Mouse (Mus musculus): ENCODE data around the gene Gm26661.

Gm26661 gene

DNA sequence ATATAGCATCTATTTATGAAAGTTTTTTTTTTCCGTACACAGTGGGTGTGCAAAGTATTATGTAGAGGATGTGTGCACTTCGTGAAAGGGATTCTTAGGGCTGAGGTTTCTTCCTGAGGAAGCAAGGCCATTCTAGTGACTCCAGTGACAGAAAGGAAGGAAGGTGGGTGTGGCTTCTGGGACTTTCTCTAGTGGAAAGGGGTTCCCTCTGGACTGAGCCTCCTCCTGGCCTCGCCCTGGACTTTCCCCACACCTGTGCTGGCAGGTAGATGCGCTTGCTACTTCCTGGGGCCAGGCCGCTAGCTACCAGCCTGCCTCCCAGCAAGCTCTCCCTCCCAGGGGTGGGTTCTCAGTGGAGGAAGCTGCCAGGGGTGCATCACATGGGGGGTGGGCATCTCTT lies 28.1 kb downstream of the Gm26661 start:
- DNase-seq (ENCODE audit: low read depth, low spot score), result no peak

DNA sequence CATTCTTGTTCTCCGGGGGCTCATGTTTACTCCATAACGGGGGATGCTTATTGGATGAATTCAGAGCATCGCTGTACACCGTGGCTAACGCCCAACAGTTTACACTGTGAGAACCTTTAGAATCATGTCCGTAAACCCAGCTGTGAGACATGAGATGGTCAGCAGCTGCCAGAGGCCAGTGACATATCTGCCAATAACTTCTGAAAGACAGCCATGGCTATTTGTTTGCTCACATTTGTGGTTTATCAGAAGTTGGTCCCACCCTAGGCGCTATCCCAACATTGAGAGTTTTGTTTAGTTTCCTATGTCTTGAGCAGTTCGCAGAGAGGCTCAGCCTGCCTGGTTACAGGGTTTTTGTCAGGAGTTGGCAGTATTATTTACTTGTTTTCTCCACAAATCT lies 30.0 kb downstream of the Gm26661 start:
- DNase-seq (ENCODE audit: low read depth, low spot score), result no peak

DNA sequence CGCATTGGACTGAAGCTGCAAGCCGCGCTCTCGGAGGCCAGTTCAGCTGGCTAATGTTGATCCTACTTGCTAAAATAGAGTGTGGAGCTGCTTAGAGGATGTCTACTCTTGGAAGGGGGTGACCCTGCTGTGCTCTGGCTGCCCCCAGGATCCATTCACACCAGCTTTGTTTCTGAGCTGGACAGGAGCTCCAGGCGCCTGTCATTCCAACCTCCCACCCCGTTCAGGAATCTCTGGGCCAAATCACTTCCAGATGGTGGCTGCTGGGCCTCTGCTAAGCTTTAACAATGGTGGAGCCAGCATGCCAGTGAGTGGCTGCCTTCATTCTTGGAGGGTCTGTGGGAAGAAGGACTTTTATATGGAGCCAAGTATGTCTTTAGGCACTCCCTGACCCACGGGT lies 31.3 kb downstream of the Gm26661 start:
- DNase-seq (ENCODE audit: low read depth, low spot score), result no peak

DNA sequence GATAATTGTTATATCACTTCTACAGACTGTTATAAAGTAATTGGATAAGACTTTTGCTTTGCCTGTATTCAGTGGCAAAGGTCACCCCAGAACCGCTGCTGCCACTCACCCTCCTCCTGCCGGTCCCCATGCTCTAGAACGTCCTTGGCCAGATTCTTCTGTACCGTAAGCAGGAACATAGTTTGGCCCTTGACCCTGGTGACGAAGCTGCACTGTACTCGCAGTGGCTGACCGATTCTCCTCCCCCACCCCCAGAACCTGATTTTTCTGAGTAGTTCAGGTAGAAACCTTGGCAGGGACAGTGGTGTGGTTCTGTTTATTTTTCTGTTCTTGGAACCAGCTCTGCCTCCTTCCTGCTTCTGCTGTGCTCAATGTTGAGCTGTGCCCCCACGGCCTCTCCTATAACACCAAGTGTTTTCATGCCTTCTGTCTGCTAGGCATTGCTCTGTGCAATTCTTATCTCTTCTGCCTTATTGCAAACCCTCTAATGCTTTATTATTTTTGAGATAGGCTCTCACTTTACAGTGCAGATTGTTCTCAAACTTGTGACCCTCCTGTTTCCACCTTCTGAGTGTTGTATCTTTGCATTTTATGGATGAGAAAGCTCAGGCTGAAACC lies 33.4 kb downstream of the Gm26661 start:
- DNase-seq (ENCODE audit: low read depth, low spot score), result no peak

DNA sequence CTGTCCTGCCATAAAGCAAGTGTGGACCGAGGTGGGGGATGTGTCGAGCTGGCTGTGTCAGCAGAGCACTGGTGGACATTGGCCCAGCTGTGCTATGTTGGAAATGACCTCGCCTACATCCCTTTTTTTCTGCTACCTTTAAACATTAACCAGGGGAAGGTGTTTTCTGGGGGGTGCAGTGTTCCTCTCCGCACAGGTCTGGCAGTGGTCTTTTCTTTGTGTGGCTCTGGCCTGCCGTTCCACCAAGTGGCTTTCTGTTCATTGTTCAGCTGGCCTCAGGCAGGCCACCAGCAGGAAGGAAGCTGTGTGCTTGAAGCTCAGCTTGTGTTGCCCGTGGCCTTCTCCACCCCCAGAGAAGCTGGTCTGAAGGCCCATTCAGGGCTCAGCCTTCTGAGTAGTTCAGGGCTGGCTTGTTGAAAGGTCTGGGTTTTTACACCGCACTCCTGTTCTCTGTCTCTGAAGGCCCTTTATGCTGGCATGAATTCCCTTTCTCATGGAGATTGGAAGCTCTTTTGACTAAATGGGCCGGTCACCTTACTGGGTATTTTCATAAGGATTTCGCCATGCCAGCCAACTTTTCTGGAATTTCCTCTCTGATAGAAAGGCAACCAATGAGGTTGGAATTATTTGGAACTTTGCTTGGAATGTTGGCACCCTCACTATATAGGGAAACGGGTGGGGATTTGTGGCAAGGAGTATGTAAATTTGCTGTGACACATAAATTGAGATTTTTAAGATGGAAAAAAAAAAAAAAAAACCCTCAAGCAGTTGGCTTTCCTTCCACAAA lies 35.0 kb downstream of the Gm26661 start:
- no peak for DNase-seq (ENCODE audit: low read depth, low spot score)

DNA sequence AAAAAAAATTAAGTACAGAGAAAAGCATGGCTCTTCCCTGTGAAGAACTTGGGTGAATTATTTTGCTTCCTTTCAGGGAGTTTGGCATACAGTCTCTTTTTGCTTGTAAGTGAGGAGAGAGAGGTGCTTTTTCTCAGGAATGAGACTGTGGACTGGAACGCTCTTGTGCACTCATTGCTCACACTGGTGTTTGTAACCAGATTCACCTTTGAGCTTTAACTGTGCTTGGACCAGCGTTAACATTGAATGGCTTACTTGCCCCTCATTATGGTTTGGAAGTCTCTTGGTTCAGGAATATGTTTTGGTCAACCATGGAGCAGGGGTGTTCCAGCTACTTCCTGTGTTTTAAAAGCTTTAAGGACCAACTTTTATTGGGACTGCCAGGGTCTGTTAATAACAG lies 37.8 kb downstream of the Gm26661 start:
- no peak for DNase-seq (ENCODE audit: low read depth, low spot score)

DNA sequence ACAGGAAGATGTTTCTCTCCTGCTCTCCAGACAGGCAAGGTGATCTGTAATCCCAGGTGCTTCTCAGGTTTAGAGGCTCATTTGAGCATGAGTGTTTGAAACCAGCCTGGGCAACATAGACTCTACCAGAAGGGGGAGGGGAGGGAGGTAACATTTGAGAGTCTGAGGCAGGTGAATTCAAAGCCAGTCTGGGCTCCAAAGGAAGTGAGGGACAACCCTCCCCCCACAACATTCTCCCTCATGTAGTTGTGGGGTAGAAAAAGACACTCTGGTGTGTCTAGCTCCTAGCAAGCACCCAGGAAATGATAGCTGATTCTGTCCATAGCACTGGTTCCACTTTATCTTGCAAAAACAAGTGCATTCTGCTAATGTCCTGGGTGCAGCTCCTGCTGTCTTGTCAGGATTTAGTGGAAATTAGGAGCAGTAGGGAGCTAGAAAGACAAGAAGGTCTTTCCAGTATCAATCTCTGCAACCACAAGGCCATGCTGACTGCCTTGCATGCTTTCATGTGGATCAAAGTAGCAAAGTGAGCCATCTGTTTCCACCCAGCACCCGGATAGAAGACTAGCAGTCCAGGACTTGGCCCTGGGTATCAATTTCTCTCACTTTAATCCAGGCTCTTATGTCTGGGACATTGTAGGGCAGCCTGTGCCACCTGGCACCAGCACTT lies 40.5 kb downstream of the Gm26661 start:
- DNase-seq (ENCODE audit: low read depth, low spot score), result no peak

DNA sequence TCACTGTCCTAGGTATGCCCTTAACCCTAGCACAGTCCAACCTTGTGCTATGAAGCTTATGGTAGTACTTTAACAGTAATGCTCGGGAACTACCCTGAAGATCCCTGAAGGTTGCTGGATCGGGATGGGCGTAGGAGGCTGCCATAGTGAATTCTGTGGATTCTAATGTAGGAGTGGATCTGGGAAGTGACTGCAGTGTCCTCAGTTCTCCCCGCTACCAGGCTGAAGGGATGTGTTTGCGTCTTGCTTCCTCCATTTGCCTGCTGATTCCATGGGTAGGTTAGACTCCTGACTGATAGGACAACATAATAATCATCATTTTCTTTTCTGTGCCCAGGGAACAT lies 41.0 kb downstream of the Gm26661 start:
- DNase-seq (ENCODE audit: low read depth, low spot score), result no peak

DNA sequence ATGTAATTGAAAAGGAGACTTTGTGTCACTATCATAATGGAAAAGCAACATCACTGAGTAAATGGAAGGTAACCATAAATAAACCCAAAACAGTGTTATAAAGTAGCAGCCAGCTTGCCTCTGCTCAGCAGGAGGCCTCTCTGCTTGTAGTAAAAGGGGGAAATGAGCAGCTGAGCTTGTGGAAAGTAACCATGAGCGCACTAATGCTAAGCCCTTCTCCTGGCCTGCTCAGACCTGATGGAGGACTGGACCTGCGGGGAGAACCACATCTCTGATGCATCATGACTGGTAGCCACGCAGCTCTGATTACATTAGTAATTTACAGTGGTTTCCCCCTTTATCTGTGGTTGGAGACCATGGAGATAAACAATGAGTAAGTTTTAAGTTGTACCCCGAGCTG lies 42.1 kb downstream of the Gm26661 start:
- no peak for DNase-seq (ENCODE audit: low read depth, low spot score)

DNA sequence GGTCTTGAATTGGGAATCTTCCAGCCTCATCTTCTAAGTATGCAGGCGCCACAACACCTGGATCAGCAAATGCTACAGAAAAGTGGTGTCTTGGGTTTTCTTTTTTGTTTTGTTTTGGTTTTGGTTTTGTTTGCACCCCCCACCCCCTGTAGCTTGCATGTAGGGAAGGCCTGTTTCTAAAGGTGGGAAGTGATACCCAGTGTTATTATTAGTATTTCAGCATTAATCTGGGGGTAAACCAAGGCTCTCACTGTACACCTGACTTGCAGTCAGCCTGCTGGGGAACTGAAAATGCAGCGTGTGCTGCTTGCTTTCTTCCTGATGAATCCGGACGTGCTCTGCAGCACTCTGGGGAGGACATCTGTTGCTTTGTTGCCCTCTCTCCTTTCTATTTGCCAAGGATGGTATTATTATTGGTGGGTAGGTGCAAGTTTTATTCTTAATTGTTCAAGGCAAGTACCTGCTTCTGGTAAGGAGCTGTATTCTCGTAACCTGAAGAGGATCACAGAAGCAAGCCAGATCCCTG lies 47.2 kb downstream of the Gm26661 start:
- DNase-seq (ENCODE audit: low read depth, low spot score), result no peak

DNA sequence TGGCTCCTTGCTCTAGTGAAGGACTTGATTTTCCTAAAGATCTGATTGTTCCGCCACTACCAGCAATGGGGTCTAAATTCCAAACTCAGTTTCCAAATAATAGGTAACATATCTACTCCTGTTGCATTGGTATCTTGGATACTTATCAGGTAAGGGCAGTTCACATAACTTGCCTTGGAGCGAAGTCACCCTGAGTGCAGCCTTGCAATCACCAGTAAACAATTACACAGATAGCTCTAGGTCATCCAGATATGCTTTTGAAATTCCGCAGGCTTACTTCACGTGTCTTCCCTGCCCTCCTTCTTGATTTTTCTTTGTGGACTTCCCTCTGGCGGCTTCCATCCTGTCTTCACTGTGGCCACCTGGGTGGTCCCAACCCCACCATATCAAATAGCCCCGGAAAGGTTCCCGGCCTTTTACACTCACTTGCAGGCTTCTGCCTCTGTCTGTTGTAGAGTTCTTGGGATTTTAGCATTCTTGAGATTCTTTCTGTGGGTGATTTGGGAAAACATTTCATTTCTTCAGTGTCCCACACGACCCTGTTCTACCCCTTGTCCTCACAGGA lies 48.6 kb downstream of the Gm26661 start:
- no peak for DNase-seq (ENCODE audit: low read depth, low spot score)

Data from c-Kit-negative CD71-positive TER-119-positive erythroid progenitor cells, embryonic 14.5 days (primary cell).